Mouse (Mus musculus): ENCODE results near the gene Cwh43.

- TF ChIP-seq CTCF (IDR thresholded peaks at IDR 0.05; ENCODE audit: borderline replicate concordance, control insufficient read depth, extremely low read depth, insufficient read depth, low read length, poor library complexity): no peak
- no peak for TF ChIP-seq POLR2A (IDR thresholded peaks at IDR 0.05; ENCODE audit: control insufficient read depth, extremely low read depth, insufficient read depth, low read length, poor library complexity)
Observed at GRCm38 (mm10) chr5:73419045-73419695, 13.3 kb downstream of the Cwh43 start.
